Mouse (Mus musculus) adrenal gland (tissue): ENCODE measurements around the gene Fndc3c1.
"Not testable (repeated sequence)": the region's sequence is repeated elsewhere in the genome, so short reads cannot be mapped to it uniquely, and the experiment has no call there.

Source experiments
- intact Hi-C: fragments of 180-260 bp; cut with DNase I; formaldehyde crosslinking; loops from one replicate; pipeline ENCODE4 v1.15.1; 2025
- long read RNA-seq, 2 experiments: library from polyadenylated mRNA; unstranded; transcript quantifications; one replicate each; pipeline ENCODE4 v2.0.0; 2020; ENCODE audit warnings: borderline replicate concordance in 1 of 2; ENCODE audit not compliant: insufficient replicate concordance in 1 of 2
- microRNA-seq, 2 experiments: library from miRNA; unstranded; fragments of <30 nt; microRNA quantifications; one replicate each; pipeline ENCODE4; 2019

The Fndc3c1 gene
- long read RNA-seq, experiment 1: 0 reads
- long read RNA-seq, experiment 2: 0 reads

DNA sequence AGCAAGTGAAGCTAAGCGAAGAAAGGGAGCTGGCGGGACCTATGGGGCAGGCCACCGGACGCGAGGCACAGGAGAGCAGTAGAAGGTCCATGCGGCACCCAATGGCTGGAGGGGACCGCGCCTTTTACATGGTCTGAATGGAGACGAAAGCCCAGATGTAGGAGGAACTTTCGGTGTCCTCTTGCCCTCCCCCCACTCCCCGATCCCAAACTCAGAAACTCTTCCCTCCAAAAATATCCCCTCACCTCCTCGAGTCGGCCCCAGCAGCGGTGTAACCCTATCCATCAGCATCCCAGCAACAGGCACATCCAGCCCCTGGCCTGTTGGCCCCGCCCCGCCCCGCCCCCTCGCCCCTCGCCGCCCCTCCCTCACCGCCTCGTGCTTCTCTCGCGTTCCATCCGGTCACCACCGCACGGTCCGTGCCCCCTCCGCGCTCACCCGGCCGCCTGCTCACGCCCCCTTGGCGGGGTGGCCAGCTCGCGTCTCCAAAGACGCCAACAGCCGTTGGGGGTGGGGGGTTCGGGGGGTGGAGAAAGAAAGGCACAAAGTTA, at the start of gene Fndc3c1:
TSS of gene Fndc3c1 (minus strand) at position 301 of the 551 bp plus-strand sequence.
- intact Hi-C loops: no loop called here

- intact Hi-C loops: no loop called here
Observed at GRCm38 (mm10) chrX:106486451-106486850, 1.2 kb upstream of the Fndc3c1 start.

DNA sequence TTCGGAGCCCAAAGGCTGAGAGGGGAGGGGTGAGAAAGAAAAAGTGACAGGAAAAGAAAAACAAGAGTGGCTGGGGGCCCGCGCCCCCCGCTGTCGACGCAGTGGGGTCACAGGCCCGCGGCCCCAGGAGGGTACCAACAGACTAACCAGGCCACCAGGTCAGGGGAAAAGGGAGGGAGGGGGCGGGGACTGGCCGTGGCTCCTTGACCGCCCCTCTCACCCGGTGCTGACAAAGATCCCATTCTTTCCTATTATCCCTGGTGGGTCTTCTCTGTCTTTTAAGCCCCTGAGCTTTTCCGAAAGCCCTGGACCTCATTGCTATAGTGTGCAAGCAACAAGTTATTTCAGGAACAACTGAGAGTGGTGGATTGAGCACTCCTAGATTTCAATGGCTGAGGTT, 470 bp upstream of the Fndc3c1 start:
- intact Hi-C loops: no loop called here

- intact Hi-C loops: not testable (repeated sequence)
Observed at GRCm38 (mm10) chrX:106479891-106480290, 5.3 kb downstream of the Fndc3c1 start.

DNA sequence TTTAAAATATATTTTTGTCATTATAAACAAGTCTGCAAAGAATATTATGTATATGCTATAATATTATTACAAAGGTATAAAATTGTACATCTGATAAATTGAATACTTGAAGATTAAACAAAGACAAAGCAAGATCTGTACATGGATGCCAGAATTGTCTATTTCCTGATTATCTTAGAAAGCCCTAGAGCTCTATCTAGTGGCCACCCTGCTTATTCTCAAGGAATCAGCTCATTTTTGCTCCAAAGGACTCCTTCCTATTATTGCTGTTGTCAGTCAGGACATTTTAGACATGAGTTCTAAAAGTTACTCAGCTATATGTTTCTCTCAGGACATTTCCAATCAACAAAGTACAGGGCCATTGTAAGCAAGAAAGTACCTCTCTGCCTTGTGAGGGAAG, 99.9 kb downstream of the Fndc3c1 start:
- intact Hi-C loops: no loop called here

DNA sequence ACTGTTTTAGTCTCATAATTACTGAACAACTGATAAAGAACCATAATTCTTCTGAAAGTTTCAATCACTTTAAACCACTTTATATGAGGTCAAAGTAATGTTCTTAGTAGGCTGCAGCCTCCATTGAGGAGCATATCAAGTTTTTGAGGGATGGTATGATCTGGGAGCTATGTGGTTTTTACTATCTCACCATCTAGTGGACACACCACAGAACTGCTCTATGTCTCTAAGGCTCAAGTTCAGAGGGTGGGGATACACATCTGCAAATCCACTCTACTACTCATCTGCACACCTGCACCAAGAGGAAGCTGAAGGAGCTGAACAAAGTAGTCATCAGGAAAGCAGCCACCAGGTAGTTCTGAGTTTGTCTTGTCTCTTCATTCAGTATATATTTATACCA, 104.6 kb downstream of the Fndc3c1 start:
- intact Hi-C loops: no loop called here

Small RNA genes within 50 kb of the gene (microRNA-seq; reads per million reads assigned to microRNA genes)
- 0 reads per million in 2 experiments for gene Gm27428
